Mouse (Mus musculus) thymus, postnatal 14 days (tissue): ENCODE results near the gene Osbpl6.

Experiments
- DNase-seq: peaks from one replicate; pipeline ENCODE4 v3.0.0; 2021

The Osbpl6 gene

GRCm38 (mm10) chr2:76406151-76406936, at the start of gene Osbpl6:
TSS of gene Osbpl6 (plus strand) at chr2:76406508.
- DNase-seq, result peak; percentile 17

GRCm38 (mm10) chr2:76360226-76360625, 46.1 kb upstream of the Osbpl6 start, which contains the start of gene Cyct:
TSS of gene Cyct (minus strand) at chr2:76360450.
- no peak for DNase-seq

- no peak for DNase-seq
These were observed 44.2 kb upstream of the Osbpl6 start for GRCm38 (mm10) chr2:76362111-76362510.

GRCm38 (mm10) chr2:76365811-76366210, 40.5 kb upstream of the Osbpl6 start:
- DNase-seq, result no peak

GRCm38 (mm10) chr2:76367188-76367922, 39.0 kb upstream of the Osbpl6 start:
- peak; percentile 83 for DNase-seq

- DNase-seq, result no peak
These were observed 37.2 kb upstream of the Osbpl6 start for GRCm38 (mm10) chr2:76368861-76369660.

- DNase-seq, result peak; percentile 92
These were observed 36.3 kb upstream of the Osbpl6 start, which contains the start of gene Rbm45 for GRCm38 (mm10) chr2:76369821-76370655. TSS of gene Rbm45 (plus strand) at chr2:76369984.

- DNase-seq, result no peak
These were observed 35.7 kb upstream of the Osbpl6 start for GRCm38 (mm10) chr2:76370656-76370922.

- DNase-seq, result no peak
These were observed 34.1 kb upstream of the Osbpl6 start for GRCm38 (mm10) chr2:76372244-76372643.

GRCm38 (mm10) chr2:76374544-76375206, 31.6 kb upstream of the Osbpl6 start:
- no peak for DNase-seq

- no peak for DNase-seq
These were observed 27.7 kb upstream of the Osbpl6 start for GRCm38 (mm10) chr2:76378646-76379045.

- DNase-seq, result no peak
These were observed 19.8 kb upstream of the Osbpl6 start for GRCm38 (mm10) chr2:76386531-76386930.

- DNase-seq, result no peak
These were observed 6.1 kb upstream of the Osbpl6 start for GRCm38 (mm10) chr2:76400178-76400577.

GRCm38 (mm10) chr2:76405596-76406150, 635 bp upstream of the Osbpl6 start:
- DNase-seq, result no peak

GRCm38 (mm10) chr2:76406937-76407441, 681 bp downstream of the Osbpl6 start:
- peak; percentile 6 for DNase-seq

GRCm38 (mm10) chr2:76409526-76409925, 3.2 kb downstream of the Osbpl6 start:
- DNase-seq, result no peak

- no peak for DNase-seq
These were observed 3.7 kb downstream of the Osbpl6 start for GRCm38 (mm10) chr2:76409986-76410385.

- no peak for DNase-seq
These were observed 6.6 kb downstream of the Osbpl6 start for GRCm38 (mm10) chr2:76412924-76413323.

- DNase-seq, result no peak
These were observed 11.3 kb downstream of the Osbpl6 start for GRCm38 (mm10) chr2:76417446-76418141.

GRCm38 (mm10) chr2:76418142-76418518, 11.8 kb downstream of the Osbpl6 start:
- DNase-seq, result no peak
